Mouse (Mus musculus): Measurements from ENCODE around the gene Rps18. TPM values are rescaled to one million over a fixed set of nuclear protein-coding genes. Genes with fewer than 3 reads are reported as not detected.

Rps18 gene
- total RNA-seq, 2 experiments from 2014 or later = 356 to 380 TPM

DNA sequence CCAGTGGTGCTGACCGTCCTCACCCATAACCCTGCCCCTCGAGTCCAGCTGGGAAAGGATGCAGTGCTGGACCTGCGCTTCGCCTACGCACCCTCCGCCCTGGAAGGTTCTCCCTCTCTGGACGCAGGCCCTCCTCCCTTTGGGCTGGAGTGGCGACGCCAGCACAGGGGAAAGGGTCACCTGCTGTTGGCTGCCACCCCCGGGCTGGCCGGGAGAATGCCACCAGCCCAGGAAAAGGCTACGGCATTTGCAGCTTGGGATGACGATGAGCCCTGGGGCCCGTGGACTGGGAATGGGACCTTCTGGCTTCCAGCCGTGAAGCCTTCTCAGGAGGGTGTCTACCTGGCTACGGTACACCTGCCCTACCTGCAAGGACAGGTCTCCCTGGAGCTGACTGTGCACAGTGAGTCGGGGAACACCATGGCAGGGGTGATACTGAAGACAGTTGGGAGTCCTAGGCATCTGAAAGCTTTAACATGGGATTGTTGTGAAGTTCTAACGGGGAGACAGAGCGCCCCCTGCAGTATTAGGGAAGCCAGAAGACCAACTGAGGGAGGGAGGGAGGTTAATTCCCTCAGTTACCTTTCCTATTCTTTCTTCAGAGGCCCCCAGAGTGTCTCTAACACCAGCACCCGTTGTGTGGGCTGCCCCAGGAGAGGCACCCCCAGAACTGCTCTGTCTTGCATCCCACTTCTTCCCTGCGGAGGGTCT is 30.2 kb downstream of the Rps18 start:
- no peak for DNase-seq (ENCODE audit: low spot score in 2 of 2)

- DNase-seq (ENCODE audit: low spot score in 2 of 2) = no peak
Measured at GRCm38 (mm10) chr17:33924577-33925283, 31.1 kb downstream of the Rps18 start.

DNA sequence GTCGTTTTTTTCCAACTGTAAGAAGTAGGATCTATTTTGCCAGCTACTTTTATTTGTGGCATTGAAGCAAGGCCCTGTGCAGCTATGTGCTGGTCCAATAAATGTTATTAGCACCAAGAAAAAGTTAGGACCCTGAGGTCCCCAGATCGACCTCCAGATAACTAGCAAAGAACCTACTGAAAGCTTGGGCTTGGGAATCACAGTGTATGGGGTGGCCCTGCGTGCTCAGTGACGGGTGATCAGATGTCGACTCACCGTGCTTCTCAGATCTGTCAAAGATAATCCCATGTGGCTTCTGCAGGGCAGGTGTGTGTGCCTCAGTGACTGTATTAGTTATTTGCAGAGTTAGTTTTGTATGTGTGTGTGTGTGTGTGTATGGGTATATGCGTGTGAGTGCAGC is 34.4 kb downstream of the Rps18 start:
- no peak for DNase-seq (ENCODE audit: low spot score in 2 of 2)

- peak; percentile 72 to 77 for DNase-seq (ENCODE audit: low spot score in 2 of 2)
Measured at GRCm38 (mm10) chr17:33920282-33921097, 35.3 kb downstream of the Rps18 start.

DNA sequence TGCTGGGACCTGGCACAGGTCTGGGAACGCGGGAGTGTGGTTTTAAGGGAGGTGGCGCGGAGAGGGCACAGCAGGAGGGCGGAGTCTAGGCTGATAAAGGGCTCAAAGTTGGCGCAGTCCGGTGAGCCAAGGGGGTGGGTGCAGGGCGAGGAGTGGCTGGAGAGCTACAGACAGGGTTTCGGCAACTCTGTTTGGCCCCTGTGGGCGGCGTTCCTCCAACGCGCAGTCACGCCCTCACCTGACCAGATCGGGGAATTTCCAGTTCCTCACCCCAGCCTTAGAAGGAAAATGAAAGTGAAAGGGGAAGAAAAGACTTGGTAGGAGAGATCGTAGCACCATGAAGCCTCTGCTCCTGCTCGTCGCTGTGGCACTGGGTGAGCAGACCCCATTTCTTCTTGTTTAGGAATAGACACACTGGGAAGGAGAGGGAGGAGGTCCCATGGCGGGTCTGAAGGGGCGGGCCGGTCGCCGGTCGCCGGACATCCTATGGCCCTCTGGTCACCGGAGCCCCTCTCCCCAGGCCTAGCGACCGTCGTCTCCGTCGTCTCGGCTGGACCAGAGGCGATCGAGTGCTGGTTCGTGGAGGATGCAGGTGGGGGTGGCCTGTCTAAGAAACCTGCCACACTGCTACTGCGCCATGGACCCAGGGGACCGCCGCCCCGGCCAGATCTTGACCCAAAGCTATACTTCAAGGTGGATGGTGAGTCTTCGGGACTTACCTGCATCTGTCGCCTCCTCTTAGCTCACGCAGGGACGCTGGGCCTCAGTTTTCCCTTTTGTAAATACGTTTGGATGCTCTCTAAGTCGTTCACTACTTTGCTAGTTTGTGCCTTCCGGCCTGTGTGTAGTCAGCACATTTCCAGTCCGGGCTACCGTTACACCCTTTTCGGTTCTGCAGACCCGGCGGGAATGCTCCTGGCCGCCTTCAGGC is 36.2 kb downstream of the Rps18 start:
- no peak for DNase-seq (ENCODE audit: low spot score in 2 of 2)

DNA sequence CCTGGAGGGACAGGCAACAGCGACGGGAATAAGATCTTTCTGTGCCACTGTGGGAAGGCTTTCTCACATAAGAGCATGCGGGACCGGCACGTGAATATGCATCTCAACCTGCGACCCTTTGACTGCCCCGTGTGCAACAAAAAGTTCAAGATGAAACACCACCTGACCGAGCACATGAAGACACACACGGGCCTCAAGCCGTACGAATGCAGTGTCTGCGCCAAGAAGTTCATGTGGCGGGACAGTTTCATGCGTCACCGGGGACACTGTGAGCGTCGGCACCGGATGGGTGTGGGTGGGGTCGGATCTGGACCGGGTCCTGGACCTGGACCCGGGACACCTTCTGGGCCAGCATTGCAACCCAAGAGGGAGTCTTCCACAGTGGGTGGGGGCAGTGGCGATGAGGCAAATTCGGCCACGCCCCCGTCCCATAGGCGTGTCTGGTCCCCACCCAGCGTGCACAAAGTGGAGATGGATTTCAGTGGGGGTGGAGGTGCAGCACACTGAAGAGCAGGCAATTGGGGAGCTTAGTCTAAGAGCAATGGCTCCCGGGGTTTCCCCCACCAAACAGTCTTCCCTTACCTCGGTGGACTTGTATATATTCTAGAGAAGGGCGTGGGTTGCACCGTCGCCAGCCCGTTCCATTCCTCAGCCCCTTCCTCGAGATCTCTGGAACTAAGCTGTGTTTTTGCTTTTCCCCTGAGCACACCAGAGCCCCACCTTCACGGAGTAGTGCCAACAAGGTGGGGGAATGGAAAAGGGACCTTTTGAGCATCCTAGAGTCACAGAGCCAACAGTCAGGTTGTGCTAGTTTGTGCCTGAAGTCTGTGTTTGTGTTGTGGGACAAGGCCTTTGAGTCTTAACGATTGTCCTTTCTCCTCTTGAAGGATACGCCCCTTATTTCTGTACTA is 37.3 kb downstream of the Rps18 start:
- DNase-seq (ENCODE audit: low spot score in 2 of 2) = no peak

DNA sequence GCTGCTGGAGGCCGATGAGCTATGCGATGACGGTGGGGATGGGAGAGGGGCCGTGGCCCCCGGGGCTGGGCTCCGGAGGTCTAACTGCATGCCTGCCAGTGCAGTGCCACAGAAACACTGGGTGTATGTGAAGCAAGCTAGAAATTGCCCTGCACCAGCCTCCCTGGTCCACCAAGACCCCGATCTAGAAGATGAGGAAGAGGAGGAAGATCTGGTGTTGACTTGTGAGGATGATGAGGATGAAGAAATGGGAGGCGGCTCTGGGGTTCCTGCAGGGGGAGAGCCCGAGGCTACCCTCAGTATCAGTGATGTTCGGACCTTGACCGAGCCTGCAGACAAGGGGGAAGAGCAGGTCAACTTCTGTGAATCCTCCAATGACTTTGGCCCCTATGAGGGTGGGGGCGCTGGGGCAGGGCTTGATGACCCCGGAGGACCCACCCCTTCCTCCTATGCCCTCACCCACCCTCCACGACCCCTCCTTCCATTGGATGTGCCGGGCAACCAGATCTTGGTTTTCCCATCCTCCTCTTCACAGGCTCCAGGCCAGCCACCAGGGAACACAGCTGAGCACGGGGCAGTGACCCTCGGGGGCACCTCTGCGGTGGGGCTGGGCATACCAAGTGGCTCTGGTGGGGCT is 38.0 kb downstream of the Rps18 start:
- DNase-seq (ENCODE audit: low spot score in 2 of 2) = no peak

DNA sequence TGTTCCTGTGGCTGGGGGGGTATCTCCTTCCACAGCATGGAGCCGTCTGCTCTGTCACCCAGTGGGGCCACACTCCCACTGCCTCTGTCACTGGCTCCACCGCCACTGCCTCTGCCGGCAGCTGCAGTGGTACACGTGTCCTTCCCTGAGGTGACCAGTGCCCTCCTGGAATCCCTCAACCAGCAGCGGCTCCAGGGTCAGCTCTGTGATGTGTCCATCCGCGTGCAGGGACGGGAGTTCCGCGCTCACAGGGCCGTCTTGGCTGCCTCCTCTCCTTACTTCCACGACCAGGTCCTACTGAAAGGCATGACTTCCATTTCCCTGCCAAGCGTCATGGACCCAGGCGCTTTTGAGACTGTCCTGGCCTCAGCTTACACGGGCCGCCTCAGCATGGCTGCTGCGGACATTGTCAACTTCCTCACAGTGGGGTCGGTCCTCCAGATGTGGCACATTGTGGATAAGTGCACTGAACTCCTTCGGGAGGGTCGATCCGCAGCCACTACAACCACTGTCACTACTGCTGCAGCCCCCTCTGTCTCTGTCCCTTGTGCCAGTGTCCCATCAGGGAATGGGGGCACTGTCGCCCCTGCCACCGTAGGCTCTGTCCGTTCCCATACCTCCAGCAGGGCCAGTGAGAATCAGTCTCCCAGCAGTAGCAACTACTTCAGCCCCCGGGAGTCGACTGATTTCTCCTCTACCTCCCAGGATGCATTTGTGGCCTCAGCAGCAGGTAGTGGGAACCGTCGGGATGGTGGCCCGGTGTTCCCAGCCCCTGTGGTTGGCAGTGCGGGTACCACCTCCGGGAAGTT is 38.8 kb downstream of the Rps18 start:
- DNase-seq (ENCODE audit: low spot score in 2 of 2) = no peak

DNA sequence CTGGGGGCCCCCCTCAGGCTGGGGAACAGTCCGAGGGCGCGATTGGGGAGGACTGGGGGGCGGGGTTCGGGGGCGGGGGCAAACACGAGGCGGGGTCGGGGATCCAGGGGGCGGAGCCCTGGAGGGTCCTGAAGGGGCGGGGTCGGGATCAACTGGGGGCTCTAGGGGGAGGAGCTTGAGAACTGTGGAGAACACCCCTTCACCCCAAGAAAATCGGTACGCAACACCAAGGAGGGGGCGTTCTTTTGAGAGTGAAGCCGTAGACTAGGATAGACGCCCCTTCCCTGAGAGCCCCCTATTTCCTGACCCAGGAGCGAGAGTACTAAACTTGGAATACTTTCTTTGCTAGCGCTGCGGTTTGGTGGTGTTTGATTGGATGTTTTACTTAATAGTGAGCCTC is 39.5 kb downstream of the Rps18 start:
- DNase-seq (ENCODE audit: low spot score in 2 of 2) = no peak

- DNase-seq (ENCODE audit: low spot score in 2 of 2) = peak; percentile 96 to 97
Measured at GRCm38 (mm10) chr17:33915671-33916250, 40.0 kb downstream of the Rps18 start, which contains the start of the genes Tapbp and Zbtb22. Gene Tapbp, plus strand, starts transcription at chr17:33915899. Gene Zbtb22, plus strand, starts transcription at chr17:33915904.

GRCm38 (mm10) chr17:33914969-33915391 is 40.8 kb downstream of the Rps18 start:
- DNase-seq (ENCODE audit: low spot score in 2 of 2) = no peak

DNA sequence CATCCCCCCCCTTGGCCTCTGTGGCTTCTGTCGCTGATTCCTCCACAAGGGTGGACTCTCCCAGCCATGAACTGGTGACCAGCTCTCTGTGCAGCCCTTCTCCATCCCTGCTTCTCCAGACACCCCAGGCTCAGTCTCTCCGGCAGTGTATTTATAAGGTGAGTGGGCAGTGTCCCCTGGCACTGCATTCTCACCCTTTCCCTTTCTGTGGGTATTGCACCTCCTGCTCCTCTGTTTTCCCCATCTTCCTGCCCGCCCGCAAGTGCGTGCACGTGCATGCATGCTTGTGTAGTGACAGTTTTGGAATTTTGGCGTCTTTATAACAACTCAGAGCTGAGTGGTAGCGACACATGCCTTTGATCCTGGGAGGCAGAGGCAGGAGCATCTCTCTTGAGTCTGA is 41.9 kb downstream of the Rps18 start:
- no peak for DNase-seq (ENCODE audit: low spot score in 2 of 2)

DNA sequence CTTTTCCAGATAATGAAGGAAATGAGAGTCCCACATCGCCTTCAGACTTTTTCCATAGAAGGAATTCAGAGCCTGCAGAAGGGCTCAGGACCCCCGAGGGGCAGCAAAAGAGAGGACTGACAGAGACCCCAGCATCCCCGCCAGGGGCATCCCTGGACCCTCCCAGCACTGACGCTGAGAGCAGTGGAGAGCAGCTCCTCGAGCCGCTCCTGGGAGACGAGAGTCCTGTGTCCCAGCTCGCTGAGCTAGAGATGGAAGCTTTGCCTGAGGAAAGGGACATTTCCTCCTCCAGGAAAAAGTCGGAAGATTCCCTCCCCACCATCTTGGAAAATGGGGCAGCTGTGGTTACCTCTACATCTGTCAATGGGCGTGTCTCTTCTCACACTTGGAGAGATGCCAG is 42.5 kb downstream of the Rps18 start:
- DNase-seq (ENCODE audit: low spot score in 2 of 2) = no peak

DNA sequence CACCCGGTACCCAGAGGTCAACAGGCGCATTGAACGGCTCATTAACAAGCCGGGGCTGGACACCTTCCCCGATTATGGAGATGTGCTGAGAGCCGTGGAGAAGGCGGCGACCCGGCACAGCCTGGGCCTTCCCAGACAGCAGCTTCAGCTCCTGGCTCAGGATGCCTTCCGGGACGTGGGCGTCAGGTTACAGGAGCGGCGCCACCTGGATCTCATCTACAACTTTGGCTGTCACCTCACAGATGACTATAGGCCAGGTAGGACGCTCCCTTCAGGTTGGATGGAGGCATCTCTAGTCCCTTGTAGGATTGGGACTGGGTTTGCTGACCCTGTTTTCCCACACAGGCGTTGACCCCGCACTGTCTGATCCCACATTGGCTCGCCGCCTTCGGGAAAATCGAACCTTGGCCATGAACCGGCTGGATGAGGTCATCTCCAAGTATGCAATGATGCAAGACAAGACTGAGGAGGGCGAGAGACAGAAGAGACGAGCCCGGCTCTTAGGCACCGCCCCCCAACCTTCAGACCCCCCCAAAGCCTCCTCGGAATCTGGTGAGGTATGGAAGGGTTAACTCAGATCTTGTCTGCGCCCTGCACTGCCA is 43.9 kb downstream of the Rps18 start:
- DNase-seq (ENCODE audit: low spot score in 2 of 2) = no peak

DNA sequence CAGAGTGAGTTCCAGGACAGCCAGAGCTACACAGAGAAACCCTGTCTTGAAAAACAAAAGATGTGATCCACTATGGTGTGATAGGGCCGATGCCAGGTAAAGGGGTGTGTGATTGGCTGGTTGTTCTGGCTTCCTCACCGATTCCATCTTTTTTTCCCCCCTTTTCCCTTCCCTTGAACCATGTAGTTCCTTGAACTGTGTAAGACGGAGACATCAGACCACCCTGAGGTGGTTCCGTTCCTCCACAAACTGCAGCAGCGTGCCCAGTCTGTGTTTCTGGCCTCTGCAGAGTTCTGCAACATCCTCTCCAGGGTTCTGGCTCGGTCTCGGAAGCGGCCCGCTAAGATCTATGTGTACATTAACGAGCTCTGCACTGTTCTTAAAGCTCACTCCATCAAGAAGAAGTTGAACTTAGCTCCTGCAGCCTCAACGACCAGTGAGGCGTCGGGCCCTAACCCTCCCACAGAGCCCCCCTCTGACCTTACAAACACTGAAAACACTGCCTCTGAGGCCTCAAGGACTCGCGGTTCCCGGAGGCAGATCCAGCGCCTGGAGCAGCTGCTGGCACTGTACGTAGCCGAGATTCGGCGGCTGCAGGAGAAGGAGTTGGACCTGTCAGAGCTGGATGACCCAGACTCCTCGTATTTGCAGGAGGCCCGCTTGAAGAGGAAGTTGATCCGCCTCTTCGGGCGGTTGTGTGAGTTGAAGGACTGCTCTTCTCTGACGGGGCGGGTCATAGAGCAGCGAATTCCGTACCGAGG is 44.6 kb downstream of the Rps18 start:
- no peak for DNase-seq (ENCODE audit: low spot score in 2 of 2)

DNA sequence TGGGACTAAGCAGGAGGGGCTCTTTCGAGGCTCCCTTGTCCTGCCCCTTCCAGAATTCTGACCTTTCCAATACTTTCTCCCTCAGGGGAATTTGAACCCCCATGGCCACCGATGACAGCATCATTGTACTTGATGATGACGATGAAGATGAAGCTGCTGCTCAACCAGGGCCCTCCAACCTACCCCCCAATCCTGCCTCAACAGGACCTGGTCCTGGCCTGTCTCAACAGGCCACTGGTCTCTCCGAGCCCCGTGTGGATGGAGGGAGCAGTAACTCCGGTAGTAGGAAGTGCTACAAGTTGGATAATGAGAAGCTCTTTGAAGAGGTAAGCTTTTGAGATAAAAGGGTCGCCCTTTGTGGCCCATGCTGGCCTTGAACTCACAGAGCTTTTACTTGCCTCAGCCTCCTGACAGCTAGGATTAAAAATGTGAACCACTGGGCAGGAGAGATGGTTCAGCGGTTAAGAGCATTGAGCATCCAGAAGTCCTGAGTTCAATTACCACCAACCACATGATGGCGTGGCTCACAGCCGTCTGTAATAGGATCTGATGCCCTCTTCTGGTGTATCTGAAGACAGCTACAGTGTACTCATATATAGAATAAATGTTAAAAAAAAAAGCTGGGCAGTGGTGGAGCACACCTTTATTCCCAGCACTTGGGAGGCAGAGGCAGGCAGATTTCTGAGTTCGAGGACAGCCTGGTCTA is 45.3 kb downstream of the Rps18 start:
- no peak for DNase-seq (ENCODE audit: low spot score in 2 of 2)

Measured in layer of hippocampus, postnatal 14 days (tissue).